Mouse (Mus musculus) small intestine, adult 2 months (tissue): ENCODE results near the gene Pipox.

Experiments
- CTCF ChIP-seq: fragments of 200-500 bp; IDR thresholded peaks from 2 replicates; pipeline ENCODE4 v1.5.1; 2012; ENCODE audit warnings: low read depth, mild to moderate bottlenecking, control low read depth, inconsistent platforms, low read length, moderate library complexity, mixed read lengths; ENCODE audit not compliant: insufficient replicate concordance, insufficient read length; ENCODE audit errors: extremely low read depth
- POLR2A ChIP-seq: fragments of 200-500 bp; IDR thresholded peaks from 2 replicates; pipeline ENCODE4 v1.6.1; 2012; ENCODE audit warnings: low read depth, mild to moderate bottlenecking, control low read depth, inconsistent platforms, low read length, moderate library complexity

- no peak for TF ChIP-seq CTCF
- TF ChIP-seq POLR2A = no peak
These were observed 43.9 kb upstream of the Pipox start for GRCm38 (mm10) chr11:77937649-77938410.
